Mouse (Mus musculus) kidney, adult 18-20 months (tissue): ENCODE measurements at regions not wholly inside any gene's neighbourhood (a gene's known extent, or its start where the extent isn't known, plus 50 kb on each side); places are given as distances from the start of the nearest gene placed in this dataset.
A peak's percentile ranks its signal among the peaks of the same experiment; 100 is the strongest.

ENCODE experiments used
- DNase-seq: peaks from one replicate; pipeline ENCODE4 v3.0.0; 2021

- peak; percentile 14 for DNase-seq
These were observed 63.6 kb upstream of the Dcx start for GRCm38 (mm10) chrX:143996716-143997115.
